Mouse (Mus musculus) MEL (cell line): ENCODE results near the gene Urgcp. TPM values are rescaled to one million over a fixed set of nuclear protein-coding genes. Genes with fewer than 3 reads are reported as not detected.

Experiments used
- DNase-seq: peaks from one replicate; pipeline ENCODE4 v3.0.0; 2011; ENCODE audit warnings: low read depth, low spot score
- H3K27ac ChIP-seq: 2 replicates; pipeline ENCODE4 v1.5.1; 2012; ENCODE audit warnings: low read depth, mild to moderate bottlenecking, control low read depth, low read length, moderate library complexity; ENCODE audit not compliant: control insufficient read depth
- H3K27me3 ChIP-seq, 2 experiments: fragments of 150-350 bp in 1 of 2; sonication (generic) in 1 of 2; 2 replicates each; pipeline ENCODE4 v1.6.1; 2012; ENCODE audit warnings: low read length in 2 of 2, mild to moderate bottlenecking in 2 of 2, improper control_type of control experiment in 1 of 2, moderate library complexity in 1 of 2; ENCODE audit not compliant: insufficient read depth in 2 of 2, control insufficient read depth in 1 of 2
- H3K36me3 ChIP-seq, 2 experiments: 2 replicates each; pipeline ENCODE4 v1.6.1; 2012 to 2014; ENCODE audit warnings: low read length in 2 of 2, improper control_type of control experiment in 1 of 2, inconsistent platforms in 1 of 2, mild to moderate bottlenecking in 1 of 2; ENCODE audit not compliant: insufficient read depth in 2 of 2, control insufficient read depth in 1 of 2
- H3K4me1 ChIP-seq, 2 experiments: fragments of 150-350 bp in 1 of 2; sonication (generic) in 1 of 2; 2 replicates each; pipeline ENCODE4 v1.6.1; 2012; ENCODE audit warnings: low read length in 2 of 2, improper control_type of control experiment in 1 of 2, mild to moderate bottlenecking in 1 of 2; ENCODE audit not compliant: insufficient read depth in 2 of 2, control insufficient read depth in 1 of 2
- H3K4me3 ChIP-seq, 2 experiments: fragments of 150-350 bp in 1 of 2; sonication (generic) in 1 of 2; 2 replicates each; pipeline ENCODE4 v1.5.1; 2012; ENCODE audit warnings: low read depth in 2 of 2, low read length in 2 of 2, mild to moderate bottlenecking in 2 of 2, moderate library complexity in 2 of 2, control low read depth in 1 of 2, improper control_type of control experiment in 1 of 2; ENCODE audit not compliant: control insufficient read depth in 1 of 2, insufficient read depth in 1 of 2
- H3K79me2 ChIP-seq: 2 replicates; pipeline ENCODE4 v1.6.1; 2012; ENCODE audit warnings: mild to moderate bottlenecking, low read length, moderate library complexity; ENCODE audit not compliant: control insufficient read depth, poor library complexity, insufficient read depth
- H3K9ac ChIP-seq: 2 replicates; pipeline ENCODE4 v1.6.1; 2012; ENCODE audit warnings: low read depth, mild to moderate bottlenecking, control low read depth, low read length, moderate library complexity; ENCODE audit not compliant: control insufficient read depth, poor library complexity, severe bottlenecking
- H3K9me3 ChIP-seq: fragments of 150-350 bp; sonication (generic); replicated peaks from 2 replicates; pipeline ENCODE4 v1.6.1; 2012; ENCODE audit warnings: mild to moderate bottlenecking, low read length, improper control_type of control experiment, moderate library complexity; ENCODE audit not compliant: insufficient read depth
- BHLHE40 ChIP-seq: IDR thresholded peaks from 2 replicates; pipeline ENCODE4 v1.6.1; 2012; ENCODE audit warnings: low read depth, mild to moderate bottlenecking, inconsistent platforms, low read length, improper control_type of control experiment, borderline replicate concordance
- CTCF ChIP-seq, 3 experiments: IDR thresholded peaks in 2 of 3; conservative IDR thresholded peaks in 1 of 3; 2 replicates each; pipeline ENCODE4 v1.5.1; 2011 to 2012; ENCODE audit warnings: low read length in 3 of 3, low read depth in 2 of 3, mild to moderate bottlenecking in 2 of 3, improper control_type of control experiment in 1 of 3, inconsistent platforms in 1 of 3, mixed read lengths in 1 of 3, moderate library complexity in 1 of 3; ENCODE audit not compliant: control insufficient read depth in 1 of 3, insufficient read depth in 1 of 3, poor library complexity in 1 of 3, severe bottlenecking in 1 of 3
- ELF1 ChIP-seq: IDR thresholded peaks from 2 replicates; pipeline ENCODE4 v1.6.1; 2014; ENCODE audit warnings: low read depth, mild to moderate bottlenecking, inconsistent platforms, low read length, improper control_type of control experiment, moderate library complexity
- EP300 ChIP-seq, 2 experiments: IDR thresholded peaks; 2 replicates each; pipeline ENCODE4 v1.6.1; 2011; ENCODE audit warnings: improper control_type of control experiment in 2 of 2, low read length in 2 of 2, low read depth in 1 of 2, mild to moderate bottlenecking in 1 of 2
- ETS1 ChIP-seq: IDR thresholded peaks from 2 replicates; pipeline ENCODE4 v1.6.1; 2012; ENCODE audit warnings: low read depth, mild to moderate bottlenecking, inconsistent platforms, low read length, improper control_type of control experiment, moderate library complexity
- GATA1 ChIP-seq: IDR thresholded peaks from 2 replicates; pipeline ENCODE4 v1.6.1; 2011; ENCODE audit warnings: low read depth, low read length, improper control_type of control experiment
- KAT2A ChIP-seq: conservative IDR thresholded peaks from 2 replicates; pipeline ENCODE4 v1.6.1; 2012; ENCODE audit warnings: low read depth, low read length, improper control_type of control experiment, inconsistent platforms
- MAFK ChIP-seq: IDR thresholded peaks from 2 replicates; pipeline ENCODE4 v1.6.1; 2011; ENCODE audit warnings: low read depth, mild to moderate bottlenecking, low read length, improper control_type of control experiment, borderline replicate concordance
- MAZ ChIP-seq: IDR thresholded peaks from 2 replicates; pipeline ENCODE4 v1.6.1; 2012; ENCODE audit warnings: low read depth, mild to moderate bottlenecking, inconsistent platforms, low read length, improper control_type of control experiment
- MYB ChIP-seq: IDR thresholded peaks from 2 replicates; pipeline ENCODE4 v1.6.1; 2011; ENCODE audit warnings: mild to moderate bottlenecking, low read depth, low read length, improper control_type of control experiment
- NELFE ChIP-seq: IDR thresholded peaks from 2 replicates; pipeline ENCODE4 v1.6.1; 2011; ENCODE audit warnings: low read depth, low read length, improper control_type of control experiment
- NRF1 ChIP-seq: IDR thresholded peaks from 2 replicates; pipeline ENCODE4 v1.6.1; 2014; ENCODE audit warnings: low read depth, mild to moderate bottlenecking, inconsistent platforms, low read length, improper control_type of control experiment, moderate library complexity; ENCODE audit not compliant: poor library complexity, insufficient read depth, severe bottlenecking
- POLR2A ChIP-seq, 2 experiments: IDR thresholded peaks; 2 replicates each; pipeline ENCODE4 v1.6.1; 2011 to 2012; ENCODE audit warnings: low read length in 2 of 2, mild to moderate bottlenecking in 2 of 2, control low read depth in 1 of 2, improper control_type of control experiment in 1 of 2, low read depth in 1 of 2, moderate library complexity in 1 of 2; ENCODE audit not compliant: control insufficient read depth in 1 of 2, insufficient read depth in 1 of 2, poor library complexity in 1 of 2
- SIN3A ChIP-seq: IDR thresholded peaks from 2 replicates; pipeline ENCODE4 v1.6.1; 2012; ENCODE audit warnings: low read length, improper control_type of control experiment, inconsistent platforms
- USF1 ChIP-seq: IDR thresholded peaks from 2 replicates; pipeline ENCODE4 v1.6.1; 2014; ENCODE audit warnings: low read depth, mild to moderate bottlenecking, inconsistent platforms, low read length, improper control_type of control experiment, moderate library complexity
- USF2 ChIP-seq, 2 experiments: IDR thresholded peaks; 2 replicates each; pipeline ENCODE4 v1.6.1; 2011 to 2012; ENCODE audit warnings: improper control_type of control experiment in 2 of 2, low read length in 2 of 2, borderline replicate concordance in 1 of 2, inconsistent platforms in 1 of 2, low read depth in 1 of 2, mild to moderate bottlenecking in 1 of 2; ENCODE audit not compliant: insufficient read depth in 1 of 2
- ZC3H11A ChIP-seq: IDR thresholded peaks from 2 replicates; pipeline ENCODE4 v1.6.1; 2012; ENCODE audit warnings: low read depth, mild to moderate bottlenecking, inconsistent platforms, low read length, improper control_type of control experiment
- ZKSCAN1 ChIP-seq: IDR thresholded peaks from 2 replicates; pipeline ENCODE4 v1.6.1; 2012; ENCODE audit warnings: low read depth, mild to moderate bottlenecking, inconsistent platforms, low read length, improper control_type of control experiment, moderate library complexity
- polyA plus RNA-seq, 2 experiments: library from polyadenylated mRNA; stranded (reverse) in 1 of 2; unstranded in 1 of 2; fragments of >175 nt in 1 of 2; fragments of >200 nt in 1 of 2; gene quantifications; 2 replicates each; pipeline versions ENCODE4 v1.2.1 to v1.2.4; 2012; ENCODE audit warnings: low replicate concordance in 2 of 2, low read depth in 1 of 2; ENCODE audit not compliant: insufficient read length in 2 of 2, insufficient read depth in 1 of 2, missing spikeins in 1 of 2
- total RNA-seq: library from RNA; depleted of rRNA; stranded (reverse); fragments of 300-350 nt; gene quantifications from 2 replicates; pipeline ENCODE4 v1.2.3, GENCODE M21; 2012

Urgcp gene
- total and polyA plus RNA-seq, 3 experiments = 19.5 to 34.9 (median 29.2) TPM

DNA sequence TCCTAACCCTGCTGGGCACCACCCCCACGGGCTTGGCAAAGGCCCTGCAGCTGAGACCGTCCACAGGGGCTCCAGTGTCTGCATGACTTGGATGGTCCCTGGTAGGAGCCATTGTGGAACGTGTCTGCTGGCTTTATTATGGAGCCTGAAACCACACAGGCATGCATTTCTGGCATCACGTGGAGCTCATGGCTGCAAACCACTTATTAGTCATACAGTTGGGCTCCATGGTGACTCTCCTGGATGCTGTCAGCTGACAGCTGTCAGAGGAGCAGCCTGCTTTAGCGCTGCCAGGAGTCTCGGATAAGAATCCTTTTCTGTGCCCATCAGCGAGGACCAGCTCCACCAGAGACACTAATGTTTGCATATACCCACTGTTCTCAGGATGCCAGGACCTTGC is 33.5 kb upstream of the Urgcp start:
- DNase-seq = no peak
- no peak overlapping the region for H3K27ac ChIP-seq
- H3K79me2 ChIP-seq = no peaks in the 10 kb centered on the region; the same call in 1 of the 2 replicates
- H3K36me3 ChIP-seq = peaks cover 0 to 6% of the 10 kb centered on the region in 2 experiments; a peak in 2 of 4 replicates
- no peaks in the 10 kb centered on the region for H3K4me1 ChIP-seq
- no peaks in the 10 kb centered on the region for H3K9me3 ChIP-seq
- no peak overlapping the region for H3K9ac ChIP-seq
- TF ChIP-seq SIN3A (no peak), ETS1 (no peak), ZC3H11A (no peak), USF1 (no peak), CTCF (IDR thresholded peaks at IDR 0.05 in 2 of 3, conservative IDR thresholded peaks at IDR 0.05 in 1 of 3; ENCODE audit: control insufficient read depth in 1 of 3, insufficient read depth in 1 of 3, low read depth in 2 of 3, low read length in 3 of 3, poor library complexity in 1 of 3, severe bottlenecking in 1 of 3) (no peak), POLR2A (IDR thresholded peaks at IDR 0.05; ENCODE audit: control insufficient read depth in 1 of 2, insufficient read depth in 1 of 2, low read depth in 1 of 2, low read length in 2 of 2, poor library complexity in 1 of 2) (no peak), KAT2A (no peak), ZKSCAN1 (no peak), GATA1 (no peak), EP300 (IDR thresholded peaks at IDR 0.05; ENCODE audit: low read depth in 1 of 2, low read length in 2 of 2) (no peak), ELF1 (no peak), USF2 (IDR thresholded peaks at IDR 0.05; ENCODE audit: borderline replicate concordance in 1 of 2, insufficient read depth in 1 of 2, low read depth in 1 of 2, low read length in 2 of 2) (no peak), MAZ (no peak), NRF1 (no peak)
- no peaks in the 10 kb centered on the region for H3K27me3 ChIP-seq
- H3K4me3 ChIP-seq = no peak overlapping the region

DNA sequence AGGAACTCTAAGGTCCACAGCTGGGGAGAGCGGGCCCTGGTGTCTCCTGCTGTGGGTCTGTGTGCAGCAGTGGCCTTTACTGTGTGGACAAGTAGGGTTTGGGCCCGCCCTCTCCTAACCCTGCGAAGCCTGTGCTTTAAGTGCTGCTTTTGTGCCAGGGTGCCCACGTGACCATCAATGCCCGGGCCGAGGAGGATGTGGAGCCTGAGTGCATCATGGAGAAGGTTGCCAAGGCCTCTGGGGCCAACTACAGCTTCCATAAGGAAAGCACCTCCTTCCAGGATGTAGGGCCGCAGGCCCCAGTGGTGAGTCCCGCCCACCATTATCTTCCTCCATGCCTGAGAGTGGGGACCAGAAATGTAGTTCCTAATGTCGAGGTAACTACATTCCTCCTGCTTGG is 33.1 kb upstream of the Urgcp start:
- no peak overlapping the region for H3K4me3 ChIP-seq
- H3K9me3 ChIP-seq = no peaks in the 10 kb centered on the region
- peaks cover 1% of the 10 kb centered on the region; the same call in 1 of the 2 replicates for H3K79me2 ChIP-seq
- no peak overlapping the region for H3K27ac ChIP-seq
- H3K9ac ChIP-seq = no peak overlapping the region
- H3K27me3 ChIP-seq = no peaks in the 10 kb centered on the region
- DNase-seq = no peak
- peaks cover 0 to 6% of the 10 kb centered on the region in 2 experiments; a peak in 2 of 4 replicates for H3K36me3 ChIP-seq
- no peak for TF ChIP-seq MYB
- no peak for TF ChIP-seq MAFK
- no peak for TF ChIP-seq ETS1
- TF ChIP-seq BHLHE40 = no peak
- TF ChIP-seq NELFE = no peak
- TF ChIP-seq USF1 = no peak
- no peak for TF ChIP-seq CTCF (IDR thresholded peaks at IDR 0.05 in 2 of 3, conservative IDR thresholded peaks at IDR 0.05 in 1 of 3; ENCODE audit: control insufficient read depth in 1 of 3, insufficient read depth in 1 of 3, low read depth in 2 of 3, low read length in 3 of 3, poor library complexity in 1 of 3, severe bottlenecking in 1 of 3)
- no peak for TF ChIP-seq ZKSCAN1
- H3K4me1 ChIP-seq = peaks cover 0 to 2% of the 10 kb centered on the region in 2 experiments; a peak in 1 of 4 replicates
